Mouse (Mus musculus): ENCODE measurements around the gene Lig1.

DNA sequence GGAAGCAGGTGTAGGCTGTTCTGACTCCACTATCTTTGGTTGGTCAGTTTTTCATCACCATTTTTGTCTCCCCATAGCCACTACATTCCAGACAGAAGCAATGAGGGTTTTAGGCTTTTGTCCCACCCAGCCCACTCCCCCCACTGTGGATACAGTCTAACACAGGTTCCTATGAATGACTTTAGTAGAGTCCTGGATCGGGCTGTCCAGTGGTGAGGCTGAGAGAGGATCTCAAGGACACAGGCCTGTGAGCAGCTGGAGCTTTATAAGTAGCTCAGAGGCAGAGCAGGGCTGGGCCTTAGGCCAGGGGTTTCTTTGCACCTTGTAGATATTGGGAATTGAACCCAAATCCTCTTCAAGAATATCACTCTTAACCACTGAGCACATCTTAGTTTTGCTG lies 24.6 kb downstream of the Lig1 start:
- TF ChIP-seq POLR2A (IDR thresholded peaks at IDR 0.05; ENCODE audit: borderline replicate concordance, extremely low read depth, low read depth, low read length) (no peak), CTCF (IDR thresholded peaks at IDR 0.05; ENCODE audit: insufficient read depth, low read length) (no peak)
